Mouse (Mus musculus): ENCODE measurements around the gene Lpcat1. TPM values are rescaled to one million over a fixed set of nuclear protein-coding genes. Genes with fewer than 3 reads are reported as not detected.

Gene Lpcat1
- polyA plus RNA-seq, 1 experiment from 2014 or later: 22.5 TPM

DNA sequence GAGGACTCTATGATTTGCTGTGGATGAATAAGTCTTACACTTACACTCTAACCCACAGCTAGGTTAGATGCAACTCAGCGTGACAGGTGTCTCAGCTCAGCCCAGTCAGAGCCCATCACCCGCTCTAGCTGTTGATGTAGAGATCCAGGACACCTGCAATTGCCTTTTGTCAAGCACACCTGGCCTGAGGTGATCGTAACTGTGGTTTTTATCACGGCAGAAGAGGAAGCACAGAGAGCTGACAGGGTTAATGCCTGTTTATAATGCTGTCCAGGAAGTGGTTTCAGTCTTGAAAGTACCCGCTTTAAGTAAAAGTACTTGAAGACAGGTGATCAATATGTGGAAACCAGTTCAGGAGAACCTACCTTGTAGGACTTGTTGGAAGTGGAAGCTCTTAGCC, 32.3 kb upstream of the Lpcat1 start:
- Histone ChIP-seq H3K4me1 (replicated peaks) (no peaks in the 10 kb centered on the region), H3K27ac (no peak overlapping the region), H3K4me3 (replicated peaks) (no peak overlapping the region), H3K4me2 (replicated peaks) (no peak overlapping the region), H3K9me3 (no peaks in the 10 kb centered on the region), H3K27me3 (replicated peaks) (no peaks in the 10 kb centered on the region), H3K36me3 (no peaks in the 10 kb centered on the region), H3K9ac (no peak overlapping the region)
- WGBS: 62% methylated on average over 5 of the region's 5 CpGs
- no peak for ATAC-seq

DNA sequence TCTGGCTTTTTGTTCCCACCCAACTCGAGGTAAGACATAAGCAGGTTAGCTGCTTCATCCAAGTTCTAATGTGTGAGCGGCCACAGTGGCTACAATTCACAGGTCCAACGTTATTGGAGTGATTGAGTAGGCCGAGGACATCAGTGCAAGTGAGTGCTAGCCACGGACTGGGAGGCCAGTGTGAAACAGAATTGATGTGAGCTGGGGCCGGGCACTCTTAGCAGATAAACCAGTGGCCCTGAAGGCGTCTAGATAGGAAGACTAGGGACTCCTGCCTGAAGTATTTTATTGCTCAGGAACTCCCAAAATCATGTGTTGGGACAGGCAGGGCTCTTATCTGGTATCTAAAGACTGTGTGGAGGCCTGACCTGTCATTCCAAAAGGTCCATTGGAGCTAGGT, 31.3 kb upstream of the Lpcat1 start:
- H3K4me2 ChIP-seq (replicated peaks): no peak overlapping the region
- 82% methylated on average over 7 of the region's 7 CpGs for WGBS
- H3K4me3 ChIP-seq (replicated peaks): no peak overlapping the region
- H3K9me3 ChIP-seq: no peaks in the 10 kb centered on the region
- no peaks in the 10 kb centered on the region for H3K36me3 ChIP-seq
- H3K27me3 ChIP-seq (replicated peaks): no peaks in the 10 kb centered on the region
- no peaks in the 10 kb centered on the region for H3K4me1 ChIP-seq (replicated peaks)
- no peak overlapping the region for H3K9ac ChIP-seq
- ATAC-seq: no peak
- no peak overlapping the region for H3K27ac ChIP-seq

DNA sequence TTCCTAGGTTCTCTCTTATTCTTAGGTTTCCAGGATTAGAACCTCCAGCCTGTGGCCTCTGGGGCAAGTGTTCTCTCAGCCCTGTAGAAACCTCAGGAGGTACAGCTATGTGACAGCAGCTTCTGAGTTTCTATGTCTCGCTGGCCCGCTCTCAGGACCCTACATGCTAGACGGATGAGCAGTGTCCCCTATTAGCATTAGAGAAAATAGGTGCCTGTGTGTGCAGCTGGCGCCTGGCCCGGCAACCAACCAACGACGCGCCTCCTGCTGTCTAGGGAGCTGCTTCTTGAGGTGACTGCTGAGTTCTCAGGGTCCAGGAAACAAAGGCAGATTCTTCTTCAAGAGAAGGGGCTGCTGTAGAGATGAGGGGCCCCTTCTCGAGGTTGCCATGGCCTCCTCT, 27.9 kb upstream of the Lpcat1 start:
- Histone ChIP-seq H3K36me3 (no peaks in the 10 kb centered on the region), H3K4me3 (replicated peaks) (no peak overlapping the region), H3K9ac (no peak overlapping the region), H3K4me1 (replicated peaks) (no peaks in the 10 kb centered on the region), H3K27me3 (replicated peaks) (no peaks in the 10 kb centered on the region), H3K27ac (no peak overlapping the region), H3K4me2 (replicated peaks) (no peak overlapping the region), H3K9me3 (no peaks in the 10 kb centered on the region)
- WGBS: 77% methylated on average over 9 of the region's 9 CpGs
- ATAC-seq: no peak

DNA sequence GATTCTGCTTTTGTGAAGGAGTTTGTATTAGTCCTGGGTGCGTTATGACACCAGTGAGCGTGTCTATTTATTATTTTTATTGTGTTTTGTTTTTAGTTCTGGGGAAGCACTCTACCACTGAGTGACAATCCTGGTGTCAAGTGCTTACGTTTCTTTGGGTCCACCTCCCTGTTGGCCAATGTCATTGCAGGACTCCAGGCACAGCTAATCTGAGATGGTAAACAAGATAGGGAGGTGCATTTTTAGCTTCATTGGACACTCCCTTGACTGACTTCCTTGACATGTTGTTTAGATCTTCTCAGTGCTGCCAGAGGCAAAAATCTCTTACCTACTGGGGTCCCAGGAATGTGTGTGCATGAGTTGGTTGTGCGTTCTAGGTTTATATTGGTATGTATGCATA, 26.0 kb upstream of the Lpcat1 start:
- Histone ChIP-seq H3K9ac (no peak overlapping the region), H3K27ac (no peak overlapping the region), H3K4me1 (replicated peaks) (no peaks in the 10 kb centered on the region), H3K27me3 (replicated peaks) (no peaks in the 10 kb centered on the region), H3K36me3 (no peaks in the 10 kb centered on the region), H3K9me3 (no peaks in the 10 kb centered on the region), H3K4me2 (replicated peaks) (no peak overlapping the region), H3K4me3 (replicated peaks) (no peak overlapping the region)
- WGBS: 73% methylated on average over 4 of the region's 4 CpGs
- ATAC-seq: no peak

DNA sequence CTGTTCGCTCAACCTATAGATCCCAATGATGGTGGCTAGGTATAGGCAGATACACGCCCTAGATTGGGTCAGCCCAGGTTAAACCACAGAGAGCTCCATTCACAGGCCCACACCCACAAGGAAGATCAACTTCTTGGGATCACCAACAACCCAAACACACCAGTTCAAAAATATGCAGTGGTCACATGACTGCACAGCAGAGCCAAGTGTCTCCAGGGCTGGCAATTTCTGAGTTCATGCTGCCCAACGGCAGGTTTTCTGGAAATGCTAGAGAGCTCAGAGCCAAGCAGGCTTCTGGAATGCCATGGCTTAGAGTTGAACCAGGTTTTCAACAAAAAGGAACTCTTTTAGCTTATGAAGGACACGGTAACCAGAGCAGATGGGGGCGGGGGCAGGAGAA, 25.3 kb upstream of the Lpcat1 start:
- Histone ChIP-seq H3K9me3 (no peaks in the 10 kb centered on the region), H3K9ac (no peak overlapping the region), H3K27ac (no peak overlapping the region), H3K36me3 (no peaks in the 10 kb centered on the region), H3K4me2 (replicated peaks) (no peak overlapping the region), H3K27me3 (replicated peaks) (no peaks in the 10 kb centered on the region), H3K4me1 (replicated peaks) (no peaks in the 10 kb centered on the region), H3K4me3 (replicated peaks) (no peak overlapping the region)
- no peak for ATAC-seq
- 84% methylated on average over 5 of the region's 5 CpGs for WGBS

DNA sequence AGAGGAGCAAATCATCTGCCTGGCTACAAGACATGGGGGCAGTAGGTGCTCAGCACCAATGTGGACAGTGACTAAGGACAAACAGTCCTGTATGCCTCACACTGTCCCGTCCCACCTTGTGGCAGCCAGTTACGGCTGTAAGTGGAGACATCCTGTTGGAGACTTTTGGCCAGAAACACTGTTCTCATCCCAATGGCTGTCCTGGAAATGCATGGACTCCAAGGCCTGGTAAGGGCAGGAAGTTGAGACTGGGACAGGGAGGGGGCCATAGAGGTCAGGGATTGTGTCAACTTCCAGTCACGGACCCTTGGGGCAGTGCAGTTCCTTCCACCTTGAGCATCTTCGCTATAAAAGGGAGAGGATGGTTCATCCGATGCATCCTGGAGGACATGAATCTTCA, 24.6 kb upstream of the Lpcat1 start:
- H3K4me1 ChIP-seq (replicated peaks): no peaks in the 10 kb centered on the region
- H3K27me3 ChIP-seq (replicated peaks): no peaks in the 10 kb centered on the region
- H3K27ac ChIP-seq: no peak overlapping the region
- no peak overlapping the region for H3K9ac ChIP-seq
- ATAC-seq: no peak
- no peaks in the 10 kb centered on the region for H3K9me3 ChIP-seq
- no peaks in the 10 kb centered on the region for H3K36me3 ChIP-seq
- no peak overlapping the region for H3K4me2 ChIP-seq (replicated peaks)
- no peak overlapping the region for H3K4me3 ChIP-seq (replicated peaks)
- 78% methylated on average over 5 of the region's 5 CpGs for WGBS

DNA sequence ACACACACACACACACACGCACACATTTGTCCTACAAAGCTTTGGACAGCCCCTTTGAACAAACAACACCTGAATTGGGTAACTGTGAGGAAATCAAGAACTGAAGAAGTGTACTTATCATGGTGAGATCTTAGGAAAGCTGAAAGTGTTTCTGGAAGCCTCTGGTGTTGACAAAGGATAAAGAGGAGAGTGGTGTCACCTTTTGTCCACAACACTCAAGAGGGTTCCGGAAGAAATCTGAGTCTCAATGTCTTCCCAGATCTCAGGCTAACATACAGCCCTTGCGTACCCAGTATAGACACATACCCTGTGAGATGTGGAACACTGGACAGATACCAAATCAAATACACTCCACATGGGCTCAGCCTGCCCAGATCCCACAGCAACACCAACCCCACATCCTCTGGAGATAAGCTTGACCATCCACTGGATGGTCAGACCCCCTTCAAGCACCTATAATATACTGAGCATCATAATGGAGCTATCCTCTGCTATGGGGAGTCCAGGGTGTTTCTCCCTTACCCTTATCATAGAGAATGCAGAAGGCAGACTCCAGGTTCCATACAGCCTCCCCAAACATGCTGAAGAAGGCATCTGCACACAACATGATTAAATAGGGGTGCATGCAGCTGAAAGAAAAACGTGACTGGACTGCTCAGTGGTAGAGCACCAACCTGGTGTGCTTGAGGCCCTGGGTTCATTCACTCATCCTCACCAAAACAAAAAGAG, 23.7 kb upstream of the Lpcat1 start:
- no peak overlapping the region for H3K9ac ChIP-seq
- no peaks in the 10 kb centered on the region for H3K36me3 ChIP-seq
- H3K9me3 ChIP-seq: no peaks in the 10 kb centered on the region
- H3K4me2 ChIP-seq (replicated peaks): no peak overlapping the region
- WGBS: 73% methylated on average over 4 of the region's 4 CpGs
- no peak overlapping the region for H3K4me3 ChIP-seq (replicated peaks)
- H3K4me1 ChIP-seq (replicated peaks): no peaks in the 10 kb centered on the region
- no peak overlapping the region for H3K27ac ChIP-seq
- H3K27me3 ChIP-seq (replicated peaks): no peaks in the 10 kb centered on the region
- ATAC-seq: peak; percentile 60; the same call in 1 of the 2 replicates

DNA sequence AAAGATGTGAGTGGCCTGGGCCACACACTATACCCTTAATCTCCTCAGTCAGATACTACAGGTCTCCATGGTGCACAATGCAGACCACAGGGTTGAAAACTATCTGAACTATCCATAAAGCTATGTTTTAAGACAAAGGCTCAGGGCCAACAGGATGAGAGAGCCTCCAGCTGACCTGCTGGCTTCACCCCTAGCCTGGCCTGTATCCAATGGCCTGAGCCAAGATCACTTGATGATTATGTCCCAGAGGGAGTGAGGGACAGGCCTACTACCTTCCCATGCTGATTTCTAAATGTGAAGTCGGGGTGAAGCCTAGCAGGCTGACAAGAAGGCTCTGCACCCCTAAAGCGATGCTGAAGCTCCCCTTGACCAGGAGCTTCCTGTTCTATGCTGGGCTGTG, 21.9 kb upstream of the Lpcat1 start:
- no peak overlapping the region for H3K4me3 ChIP-seq (replicated peaks)
- H3K9me3 ChIP-seq: no peaks in the 10 kb centered on the region
- no peak overlapping the region for H3K9ac ChIP-seq
- H3K36me3 ChIP-seq: no peaks in the 10 kb centered on the region
- WGBS: 78% methylated on average over 2 of the region's 2 CpGs
- ATAC-seq: no peak
- H3K4me1 ChIP-seq (replicated peaks): no peaks in the 10 kb centered on the region
- no peak overlapping the region for H3K27ac ChIP-seq
- H3K4me2 ChIP-seq (replicated peaks): no peak overlapping the region
- no peaks in the 10 kb centered on the region for H3K27me3 ChIP-seq (replicated peaks)

DNA sequence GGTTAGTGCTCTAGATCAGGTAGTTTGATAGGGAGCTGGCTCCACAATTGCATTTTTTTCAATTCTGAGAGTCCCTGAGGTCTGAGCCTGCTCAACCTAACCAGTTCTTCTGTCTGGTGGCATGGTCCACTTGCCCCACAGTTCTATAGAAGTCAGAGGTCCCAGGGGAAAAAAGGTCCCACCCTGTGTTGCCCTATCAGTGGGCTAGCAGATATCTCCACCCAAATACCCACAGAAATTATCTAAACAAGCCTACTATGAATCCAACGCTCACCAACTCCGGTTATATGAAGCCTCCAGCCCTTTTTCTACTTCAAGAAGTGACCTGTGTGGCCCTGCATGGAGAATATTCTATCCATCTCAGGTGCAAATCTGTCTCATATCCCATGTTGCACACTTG, 20.9 kb upstream of the Lpcat1 start:
- no peaks in the 10 kb centered on the region for H3K27me3 ChIP-seq (replicated peaks)
- no peak overlapping the region for H3K9ac ChIP-seq
- H3K4me3 ChIP-seq (replicated peaks): no peak overlapping the region
- H3K9me3 ChIP-seq: no peaks in the 10 kb centered on the region
- H3K4me1 ChIP-seq (replicated peaks): no peaks in the 10 kb centered on the region
- no peaks in the 10 kb centered on the region for H3K36me3 ChIP-seq
- H3K4me2 ChIP-seq (replicated peaks): no peak overlapping the region
- peak; percentile 48; the same call in 1 of the 2 replicates for ATAC-seq
- no peak overlapping the region for H3K27ac ChIP-seq
- WGBS: 90% methylated on average over 2 of the region's 2 CpGs

DNA sequence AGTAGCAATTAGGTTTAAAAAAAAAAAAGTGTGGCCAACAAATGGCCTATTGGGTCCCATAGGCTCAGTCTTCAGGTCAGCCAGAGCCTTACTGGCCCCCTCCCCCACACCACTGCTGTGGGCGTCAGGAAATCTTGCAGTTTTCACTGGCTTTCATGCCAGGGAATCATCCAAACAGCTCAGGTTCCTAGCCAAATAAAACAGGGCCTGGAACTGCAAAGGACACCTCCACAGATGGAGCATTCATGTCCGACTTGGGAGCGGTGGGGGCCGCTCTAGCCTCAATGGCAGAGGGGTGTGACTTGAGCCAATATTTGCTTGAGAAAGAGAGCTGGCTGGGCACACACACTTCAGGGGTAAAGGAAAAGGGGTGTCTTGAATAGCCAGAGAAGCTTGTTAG, 20.5 kb upstream of the Lpcat1 start:
- Histone ChIP-seq H3K27ac (no peak overlapping the region), H3K4me1 (replicated peaks) (no peaks in the 10 kb centered on the region)

DNA sequence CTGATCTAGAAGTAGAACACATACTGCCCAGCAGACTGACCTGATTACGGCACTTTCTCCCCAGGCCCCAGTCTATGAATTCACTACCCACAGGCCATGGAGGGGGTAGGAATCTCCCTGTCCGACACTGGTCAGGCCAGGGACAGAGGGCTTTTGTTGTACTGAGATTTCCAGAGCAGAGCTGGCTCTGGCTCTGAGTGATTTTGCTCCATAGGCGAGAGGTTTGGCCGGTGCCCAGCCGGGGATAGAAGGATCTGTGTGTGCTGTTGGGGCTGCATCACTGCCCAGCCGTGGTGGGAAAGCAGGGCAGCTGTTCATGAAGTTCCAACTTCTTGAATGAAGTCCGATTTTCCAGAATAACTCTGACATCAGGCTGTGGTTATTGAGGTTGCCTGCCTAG, 20.1 kb upstream of the Lpcat1 start:
- ATAC-seq: peak; percentile 35; the same call in 1 of the 2 replicates
- no peak overlapping the region for H3K4me2 ChIP-seq (replicated peaks)
- no peaks in the 10 kb centered on the region for H3K27me3 ChIP-seq (replicated peaks)
- H3K9me3 ChIP-seq: no peaks in the 10 kb centered on the region
- H3K27ac ChIP-seq: no peak overlapping the region
- no peak overlapping the region for H3K9ac ChIP-seq
- H3K4me3 ChIP-seq (replicated peaks): no peak overlapping the region
- 51% methylated on average over 7 of the region's 7 CpGs for WGBS
- no peaks in the 10 kb centered on the region for H3K4me1 ChIP-seq (replicated peaks)
- no peaks in the 10 kb centered on the region for H3K36me3 ChIP-seq

More for the DNA sequence above, 20.5 kb upstream of the Lpcat1 start:
- Histone ChIP-seq H3K4me2 (replicated peaks) (no peak overlapping the region), H3K4me3 (replicated peaks) (no peak overlapping the region), H3K27me3 (replicated peaks) (no peaks in the 10 kb centered on the region), H3K9ac (no peak overlapping the region), H3K9me3 (no peaks in the 10 kb centered on the region), H3K36me3 (no peaks in the 10 kb centered on the region)
- 0 out of 2 replicates have a peak, but pooled peaks have one; percentile 30 for ATAC-seq
- WGBS: 51% methylated on average over 4 of the region's 4 CpGs

DNA sequence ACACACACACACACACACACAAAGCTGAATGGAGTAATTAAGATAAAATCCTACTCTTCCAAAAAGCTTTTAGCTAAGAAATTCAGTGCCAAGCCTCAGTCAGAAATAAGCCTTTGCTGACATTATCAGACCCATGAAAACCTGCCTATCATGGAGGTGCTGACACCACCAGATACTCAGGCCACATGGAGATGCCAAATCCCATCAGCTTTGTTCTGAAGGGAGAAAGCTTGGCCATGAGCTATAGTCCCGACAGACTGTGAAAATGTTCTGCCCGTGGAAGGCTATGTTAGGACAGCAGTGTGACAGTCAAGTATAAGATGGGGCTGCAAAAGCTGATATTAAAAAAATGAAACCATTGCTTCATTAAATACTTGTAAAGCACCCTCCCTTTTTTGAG, 19.5 kb upstream of the Lpcat1 start:
- H3K27me3 ChIP-seq (replicated peaks): no peaks in the 10 kb centered on the region
- H3K9ac ChIP-seq: no peak overlapping the region
- H3K9me3 ChIP-seq: no peaks in the 10 kb centered on the region
- H3K4me2 ChIP-seq (replicated peaks): no peak overlapping the region
- no peaks in the 10 kb centered on the region for H3K36me3 ChIP-seq
- 73% methylated on average over 2 of the region's 2 CpGs for WGBS
- ATAC-seq: no peak
- no peak overlapping the region for H3K4me3 ChIP-seq (replicated peaks)
- no peaks in the 10 kb centered on the region for H3K4me1 ChIP-seq (replicated peaks)
- no peak overlapping the region for H3K27ac ChIP-seq

DNA sequence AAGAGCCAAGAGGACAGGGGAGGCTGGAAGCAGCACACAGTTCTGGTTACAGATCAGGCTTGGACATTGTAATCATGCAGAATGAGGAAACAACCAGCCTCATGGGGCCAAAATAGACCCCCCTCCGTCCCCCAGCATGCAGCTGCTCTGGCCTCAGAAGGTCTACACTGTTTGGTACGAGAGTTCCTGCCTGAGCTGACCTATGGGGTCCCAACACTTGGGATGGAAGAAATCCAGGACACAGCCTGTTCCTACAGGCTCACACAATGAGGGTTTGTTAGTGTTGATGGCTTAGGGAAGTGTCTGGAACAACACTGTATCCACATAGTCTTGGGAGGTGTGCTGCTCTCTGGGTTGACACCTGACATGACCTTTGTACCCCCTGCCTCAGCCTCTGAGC, 18.8 kb upstream of the Lpcat1 start:
- Histone ChIP-seq H3K27me3 (replicated peaks) (no peaks in the 10 kb centered on the region), H3K4me2 (replicated peaks) (no peak overlapping the region), H3K4me3 (replicated peaks) (no peak overlapping the region), H3K9me3 (no peaks in the 10 kb centered on the region), H3K27ac (no peak overlapping the region), H3K36me3 (no peaks in the 10 kb centered on the region), H3K9ac (no peak overlapping the region), H3K4me1 (replicated peaks) (no peaks in the 10 kb centered on the region)
- 58% methylated on average over 2 of the region's 2 CpGs for WGBS
- no peak for ATAC-seq

Data from intestine, embryonic 15.5 days (tissue).